Mouse (Mus musculus) midbrain, postnatal 0 days (tissue): ENCODE results near the gene Fastkd5. TPM values are rescaled to one million over a fixed set of nuclear protein-coding genes. Genes with fewer than 3 reads are reported as not detected.

Experiments used
- ATAC-seq: fragments of 200-750 bp; cut with Nextera tagmentation; 2 replicates; pipeline ENCODE4 v1.8.0; 2017; ENCODE audit warnings: moderate number of reproducible peaks, mild to moderate bottlenecking, moderate TSS enrichment, moderate library complexity; ENCODE audit not compliant: low FRiP score
- DNase-seq: peaks from one replicate; pipeline ENCODE4 v3.0.0-alpha.2; 2015; ENCODE audit warnings: low spot score
- H3K27ac ChIP-seq: fragments of 300-500 bp; sonication (generic); 2 replicates; pipeline ENCODE4 v1.5.1; 2014; ENCODE audit warnings: low read depth, mild to moderate bottlenecking, low read length, mixed read lengths
- H3K27me3 ChIP-seq: fragments of 300-500 bp; sonication (generic); 2 replicates; pipeline ENCODE4 v1.6.1; 2014; ENCODE audit warnings: low read length, control low read depth, mixed read lengths; ENCODE audit not compliant: insufficient read depth
- H3K36me3 ChIP-seq: fragments of 300-500 bp; sonication (generic); 2 replicates; pipeline ENCODE4 v1.6.1; 2014; ENCODE audit warnings: low read length, control low read depth, mixed read lengths; ENCODE audit not compliant: insufficient read depth
- H3K4me1 ChIP-seq: fragments of 300-500 bp; sonication (generic); 2 replicates; pipeline ENCODE4 v1.6.1; 2014; ENCODE audit warnings: mild to moderate bottlenecking, control low read depth, antibody characterized with exemption, low read length, mixed read lengths; ENCODE audit not compliant: insufficient read depth
- H3K4me2 ChIP-seq: fragments of 300-500 bp; sonication (generic); 2 replicates; pipeline ENCODE4 v1.6.1; 2014; ENCODE audit warnings: low read depth, mild to moderate bottlenecking, low read length, mixed read lengths; ENCODE audit not compliant: poor library complexity, severe bottlenecking
- H3K4me3 ChIP-seq: fragments of 300-500 bp; sonication (generic); 2 replicates; pipeline ENCODE4 v1.5.1; 2014; ENCODE audit warnings: low read depth, mild to moderate bottlenecking, low read length, moderate library complexity
- H3K9ac ChIP-seq: fragments of 300-500 bp; sonication (generic); replicated peaks from 2 replicates; pipeline ENCODE4 v1.6.1; 2014; ENCODE audit warnings: mild to moderate bottlenecking, low read length, moderate library complexity, mixed read lengths; ENCODE audit not compliant: poor library complexity, severe bottlenecking
- H3K9me3 ChIP-seq: fragments of 300-500 bp; sonication (generic); 2 replicates; pipeline ENCODE4 v1.6.1; 2016; ENCODE audit warnings: low read length, control low read depth
- CTCF ChIP-seq: IDR thresholded peaks from 2 replicates; pipeline ENCODE4 v1.5.1; 2016; ENCODE audit warnings: antibody characterized with exemption, mild to moderate bottlenecking
- WGBS: fragments of 180-500 bp; shearing (Covaris S2); extraction: QIAGEN DNeasy Blood & Tissue Kit; methylation state at CpG from one replicate; pipeline ENCODE4 v1.1.7; 2014; 5-methylcytosine and 5-hydroxymethylcytosine counted together
- polyA plus RNA-seq: library from polyadenylated mRNA; unstranded; fragments of >200 nt; fragmentation: Nextera tagmentation; extraction: Ambion mirVana; gene quantifications from 2 replicates; pipeline ENCODE4 v1.2.1, GENCODE M21; 2015
- total RNA-seq: library from RNA; depleted of rRNA; stranded (reverse); fragments of >200 nt; gene quantifications from 2 replicates; pipeline ENCODE4 v1.2.3, GENCODE M21; 2014

The Fastkd5 gene
- total and polyA plus RNA-seq, 2 experiments from 2014 or later: 5.9 to 7.9 TPM

GRCm38 (mm10) chr2:130638101-130638611 lies 8.3 kb upstream of the Fastkd5 start:
- no peak for TF ChIP-seq CTCF
- H3K36me3 ChIP-seq: peaks cover 28% of the 10 kb centered on the region
- no peak overlapping the region for H3K9ac ChIP-seq
- ATAC-seq (no peak), DNase-seq (no peak)
- WGBS: 35% methylated on average over 16 of the region's 16 CpGs
- peaks cover 26% of the 10 kb centered on the region for H3K27me3 ChIP-seq
- H3K9me3 ChIP-seq: no peaks in the 10 kb centered on the region
- peaks cover 12% of the 10 kb centered on the region for H3K4me1 ChIP-seq
- H3K27ac ChIP-seq: no peak overlapping the region
- H3K4me3 ChIP-seq: no peak overlapping the region
- no peak overlapping the region for H3K4me2 ChIP-seq

- H3K27me3 ChIP-seq: peaks cover 26% of the 10 kb centered on the region
- no peak overlapping the region for H3K4me2 ChIP-seq
- no peak for DNase-seq
- peaks cover 6% of the 10 kb centered on the region for H3K4me1 ChIP-seq
- WGBS: 35% methylated on average over 21 of the region's 21 CpGs
- H3K36me3 ChIP-seq: peaks cover 28% of the 10 kb centered on the region
- H3K9ac ChIP-seq: no peak overlapping the region
- H3K27ac ChIP-seq: no peak overlapping the region
- no peak overlapping the region for H3K4me3 ChIP-seq
- TF ChIP-seq CTCF: no peak
- ATAC-seq: no peak
- no peaks in the 10 kb centered on the region for H3K9me3 ChIP-seq
Observed at GRCm38 (mm10) chr2:130635847-130636246, 6.0 kb upstream of the Fastkd5 start.

DNA sequence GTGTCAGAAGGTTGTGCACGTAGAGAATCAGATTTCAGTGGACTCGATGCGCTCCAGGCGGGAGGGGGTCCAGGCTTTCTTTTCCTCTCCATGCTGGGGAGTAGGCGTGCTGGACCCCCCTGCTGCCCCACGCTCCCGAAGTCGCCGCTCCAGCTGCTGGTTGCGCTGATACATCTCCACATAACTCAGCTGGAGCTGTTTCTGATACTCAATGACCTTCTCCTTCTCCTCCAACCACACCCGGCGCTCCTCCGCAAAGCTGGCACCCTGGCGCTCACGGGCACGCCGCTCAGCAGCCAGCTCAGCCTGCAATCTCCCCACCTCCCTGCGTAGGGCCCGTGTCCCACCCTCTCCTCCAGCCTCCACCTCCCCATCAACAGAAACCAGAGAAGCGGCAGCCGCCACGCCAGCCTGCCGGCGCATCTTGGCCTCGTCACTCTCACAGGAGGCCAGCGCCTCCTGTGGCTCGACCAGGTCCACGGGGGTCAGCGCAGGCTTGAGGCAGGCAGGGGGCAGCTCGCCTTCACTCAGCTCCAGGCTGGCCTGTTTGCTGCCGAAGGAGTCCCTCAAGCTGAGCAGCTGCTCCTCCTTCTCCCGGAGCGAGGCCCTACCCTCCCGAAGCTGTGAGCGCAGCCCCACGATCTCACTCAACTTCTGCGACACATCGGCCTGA lies 5.0 kb upstream of the Fastkd5 start:
- Histone ChIP-seq H3K27me3 (peaks cover 26% of the 10 kb centered on the region), H3K36me3 (peaks cover 28% of the 10 kb centered on the region), H3K4me2 (peak overlapping the region; percentile 24), H3K9ac (no peak overlapping the region), H3K27ac (no peak overlapping the region), H3K9me3 (no peaks in the 10 kb centered on the region), H3K4me3 (0 out of 2 replicates have a peak overlapping the region, but pooled peaks have one; percentile 6), H3K4me1 (peaks cover 2% of the 10 kb centered on the region; the same call in 1 of the 2 replicates)
- DNase-seq (no peak), ATAC-seq (0 out of 2 replicates have a peak, but pooled peaks have one; percentile 7)
- peak; percentile 38; the same call in 1 of the 2 replicates for TF ChIP-seq CTCF
- 19% methylated on average over 37 of the region's 38 CpGs for WGBS

- Histone ChIP-seq H3K4me2 (peak overlapping the region; percentile 24; the same call in 1 of the 2 replicates), H3K4me1 (peaks cover 2% of the 10 kb centered on the region; the same call in 1 of the 2 replicates), H3K27me3 (peaks cover 26% of the 10 kb centered on the region), H3K36me3 (peaks cover 24% of the 10 kb centered on the region), H3K9me3 (no peaks in the 10 kb centered on the region), H3K27ac (no peak overlapping the region), H3K4me3 (no peak overlapping the region), H3K9ac (no peak overlapping the region)
- TF ChIP-seq CTCF: no peak
- peak; percentile 18; the same call in 1 of the 2 replicates for ATAC-seq
- peak; percentile 26 for DNase-seq
- WGBS: 25% methylated on average over 14 of the region's 14 CpGs
Observed at GRCm38 (mm10) chr2:130634006-130634738, 4.3 kb upstream of the Fastkd5 start.

GRCm38 (mm10) chr2:130632887-130633675 lies 3.3 kb upstream of the Fastkd5 start:
- Histone ChIP-seq H3K4me2 (no peak overlapping the region), H3K9me3 (no peaks in the 10 kb centered on the region), H3K9ac (no peak overlapping the region), H3K36me3 (peaks cover 23% of the 10 kb centered on the region), H3K4me1 (peaks cover 6% of the 10 kb centered on the region), H3K27ac (no peak overlapping the region), H3K4me3 (no peak overlapping the region), H3K27me3 (peaks cover 26% of the 10 kb centered on the region)
- WGBS: 39% methylated on average over 5 of the region's 5 CpGs
- ATAC-seq (no peak), DNase-seq (peak; percentile 58)
- no peak for TF ChIP-seq CTCF
